In the genomic region with DNA sequence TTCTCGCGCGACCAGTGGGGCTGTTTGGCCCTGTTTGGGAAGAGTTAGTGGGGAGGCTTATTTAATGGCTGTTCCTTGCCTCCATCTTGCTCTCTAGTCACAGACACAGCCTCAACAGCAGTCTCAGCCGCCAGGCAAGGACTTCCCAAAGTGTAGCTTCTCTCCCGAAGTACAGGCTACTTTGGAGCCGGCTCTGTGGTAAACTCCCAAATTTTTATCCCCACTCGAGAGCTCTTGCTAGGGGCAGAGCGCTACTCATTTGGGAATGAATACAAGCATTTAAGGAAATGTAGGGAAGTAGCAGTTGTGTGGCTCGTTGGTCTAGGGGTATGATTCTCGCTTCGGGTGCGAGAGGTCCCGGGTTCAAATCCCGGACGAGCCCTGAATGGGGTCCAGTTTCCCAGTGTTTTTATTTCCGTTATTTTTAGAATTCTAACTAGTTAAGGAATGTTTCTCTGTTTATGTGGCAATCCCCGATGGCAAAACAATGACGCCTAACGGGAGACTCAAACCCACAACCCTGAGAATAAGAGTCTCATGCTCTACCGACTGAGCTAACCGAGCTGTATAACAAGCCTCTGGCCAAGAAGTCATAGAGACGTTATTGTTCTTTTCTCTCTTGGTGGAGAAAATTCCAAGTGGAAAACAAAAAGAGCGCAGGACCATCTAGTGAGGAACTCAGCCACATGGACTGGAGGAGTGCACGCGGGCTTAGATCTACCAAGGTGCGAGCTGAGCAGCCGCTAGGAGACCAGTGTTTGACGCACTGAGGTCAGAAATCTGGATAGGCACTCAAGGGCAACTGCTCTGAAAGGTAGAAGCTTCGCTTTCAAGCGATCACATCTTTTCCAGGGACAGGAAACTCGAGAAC, we compare ENCODE assay signal across 1 mouse cellular context.
TF ChIP-seq lines count a peak whose summit lies in the region.

No protein-coding gene starts in this region.

TF ChIP-seq in CH12.LX, 34 proteins besides CTCF, POLR2A, EP300 and RAD21 (continued from another document):
- peak; percentile 93 for TF ChIP-seq MAFK (IDR thresholded peaks at IDR 0.05; ENCODE audit: insufficient replicate concordance, low read length)
- peak; percentile 58 for TF ChIP-seq NRF1 (IDR thresholded peaks at IDR 0.05; ENCODE audit: low read depth, low read length)
- TF ChIP-seq POLR2AphosphoS2 (IDR thresholded peaks at IDR 0.05; ENCODE audit: low read depth, low read length), result no peak
- TF ChIP-seq TBP (conservative IDR thresholded peaks at IDR 0.05; ENCODE audit: low read depth, low read length), result peak; percentile 99
- 0 out of 2 replicates have a peak, but pooled peaks have one; percentile 9 for TF ChIP-seq MEF2A (IDR thresholded peaks at IDR 0.05; ENCODE audit: borderline replicate concordance, low read depth, low read length)
- TF ChIP-seq GABPA (IDR thresholded peaks at IDR 0.05; ENCODE audit: insufficient replicate concordance, low read depth, low read length), result no peak
- peak; percentile 77; the same call in 1 of the 2 replicates for TF ChIP-seq KAT2A (IDR thresholded peaks at IDR 0.05; ENCODE audit: insufficient replicate concordance, low read length)
- TF ChIP-seq ELF1 (IDR thresholded peaks at IDR 0.05; ENCODE audit: low read depth, low read length), result peak; percentile 94
